Mouse (Mus musculus) kidney, postnatal 10 days (tissue): ENCODE measurements at regions not wholly inside any gene's neighbourhood (a gene's known extent, or its start where the extent isn't known, plus 50 kb on each side); places are given as distances from the start of the nearest gene placed in this dataset.
A peak's percentile ranks its signal among the peaks of the same experiment; 100 is the strongest.
"Not testable (repeated sequence)": the region's sequence is repeated elsewhere in the genome, so short reads cannot be mapped to it uniquely, and the experiment has no call there.

Experiments used
- DNase-seq: peaks from one replicate; pipeline ENCODE4 v3.0.0; 2021; ENCODE audit warnings: mixed read lengths

GRCm38 (mm10) chr2:72619446-72619845 lies 143.5 kb downstream of the Cdca7 start:
- peak; percentile 22 for DNase-seq

- no peak for DNase-seq
These were observed 144.3 kb downstream of the Cdca7 start for GRCm38 (mm10) chr2:72620182-72620652.

- no peak for DNase-seq
These were observed 152.0 kb downstream of the Cdca7 start for GRCm38 (mm10) chr2:72627915-72628314.

GRCm38 (mm10) chr2:72628626-72629470 lies 152.9 kb downstream of the Cdca7 start:
- no peak for DNase-seq

- no peak for DNase-seq
These were observed 153.9 kb downstream of the Cdca7 start for GRCm38 (mm10) chr2:72629691-72630461.

- DNase-seq, result no peak
These were observed 162.1 kb downstream of the Cdca7 start for GRCm38 (mm10) chr2:72637881-72638620.

- DNase-seq, result no peak
These were observed 163.1 kb downstream of the Cdca7 start for GRCm38 (mm10) chr2:72639022-72639421.

- no peak for DNase-seq
These were observed 165.3 kb downstream of the Cdca7 start for GRCm38 (mm10) chr2:72641228-72641627.

- no peak for DNase-seq
These were observed 168.3 kb downstream of the Cdca7 start for GRCm38 (mm10) chr2:72644151-72644843.

GRCm38 (mm10) chr2:72647642-72648041 lies 171.7 kb downstream of the Cdca7 start:
- DNase-seq, result no peak

GRCm38 (mm10) chr2:72648294-72648693 lies 172.3 kb downstream of the Cdca7 start:
- DNase-seq, result no peak

GRCm38 (mm10) chr2:72655864-72656263 lies 179.9 kb downstream of the Cdca7 start:
- DNase-seq, result no peak

GRCm38 (mm10) chr2:72657101-72657920 lies 181.4 kb downstream of the Cdca7 start:
- peak; percentile 55 for DNase-seq

GRCm38 (mm10) chr2:72662396-72662795 lies 186.4 kb downstream of the Cdca7 start:
- DNase-seq, result no peak

- DNase-seq, result no peak
These were observed 187.2 kb downstream of the Cdca7 start for GRCm38 (mm10) chr2:72662979-72663780.

GRCm38 (mm10) chr2:72667396-72667795 lies 191.4 kb downstream of the Cdca7 start:
- not testable (repeated sequence) for DNase-seq

GRCm38 (mm10) chr2:72672908-72673901 lies 197.2 kb downstream of the Cdca7 start:
- DNase-seq, result no peak

- peak; percentile 85 for DNase-seq
These were observed 198.3 kb downstream of the Cdca7 start for GRCm38 (mm10) chr2:72674229-72674628.

- DNase-seq, result no peak
These were observed 199.0 kb downstream of the Cdca7 start for GRCm38 (mm10) chr2:72674856-72675440.
